Mouse (Mus musculus) lung, postnatal 14 days (tissue): ENCODE results near the gene Kcnd3.

Experiments used
- DNase-seq: peaks from one replicate; pipeline ENCODE4 v3.0.0; 2021

Kcnd3 gene

GRCm38 (mm10) chr3:105592246-105592645, 140.1 kb downstream of the Kcnd3 start:
- DNase-seq = no peak

GRCm38 (mm10) chr3:105600483-105600882, 148.4 kb downstream of the Kcnd3 start:
- DNase-seq = no peak

- no peak for DNase-seq
These were observed 150.8 kb downstream of the Kcnd3 start for GRCm38 (mm10) chr3:105602966-105603365.

GRCm38 (mm10) chr3:105605726-105606125, 153.6 kb downstream of the Kcnd3 start:
- no peak for DNase-seq

GRCm38 (mm10) chr3:105608857-105609256, 156.7 kb downstream of the Kcnd3 start:
- no peak for DNase-seq

- no peak for DNase-seq
These were observed 159.6 kb downstream of the Kcnd3 start for GRCm38 (mm10) chr3:105611531-105612422.

GRCm38 (mm10) chr3:105612423-105612814, 160.3 kb downstream of the Kcnd3 start:
- DNase-seq = no peak

GRCm38 (mm10) chr3:105616861-105617743, 165.0 kb downstream of the Kcnd3 start:
- DNase-seq = no peak

GRCm38 (mm10) chr3:105621154-105621553, 169.0 kb downstream of the Kcnd3 start:
- no peak for DNase-seq

- no peak for DNase-seq
These were observed 171.0 kb downstream of the Kcnd3 start for GRCm38 (mm10) chr3:105623137-105623536.

GRCm38 (mm10) chr3:105625961-105626360, 173.8 kb downstream of the Kcnd3 start:
- peak; percentile 23 for DNase-seq

- DNase-seq = no peak
These were observed 175.1 kb downstream of the Kcnd3 start for GRCm38 (mm10) chr3:105627258-105627657.

GRCm38 (mm10) chr3:105632296-105632695, 180.2 kb downstream of the Kcnd3 start:
- no peak for DNase-seq

GRCm38 (mm10) chr3:105633021-105633420, 180.9 kb downstream of the Kcnd3 start:
- DNase-seq = no peak

GRCm38 (mm10) chr3:105642186-105642585, 190.1 kb downstream of the Kcnd3 start:
- peak; percentile 49 for DNase-seq

- no peak for DNase-seq
These were observed 191.4 kb downstream of the Kcnd3 start for GRCm38 (mm10) chr3:105643566-105643965.

- DNase-seq = no peak
These were observed 196.9 kb downstream of the Kcnd3 start for GRCm38 (mm10) chr3:105648889-105649567.

GRCm38 (mm10) chr3:105653544-105654380, 201.6 kb downstream of the Kcnd3 start:
- no peak for DNase-seq

- DNase-seq = no peak
These were observed 203.0 kb downstream of the Kcnd3 start for GRCm38 (mm10) chr3:105655031-105655585.

- DNase-seq = no peak
These were observed 208.4 kb downstream of the Kcnd3 start for GRCm38 (mm10) chr3:105660530-105660929.

- DNase-seq = no peak
These were observed 210.9 kb downstream of the Kcnd3 start for GRCm38 (mm10) chr3:105663043-105663442.
